Mouse (Mus musculus): ENCODE data around the gene Irf3.

DNA sequence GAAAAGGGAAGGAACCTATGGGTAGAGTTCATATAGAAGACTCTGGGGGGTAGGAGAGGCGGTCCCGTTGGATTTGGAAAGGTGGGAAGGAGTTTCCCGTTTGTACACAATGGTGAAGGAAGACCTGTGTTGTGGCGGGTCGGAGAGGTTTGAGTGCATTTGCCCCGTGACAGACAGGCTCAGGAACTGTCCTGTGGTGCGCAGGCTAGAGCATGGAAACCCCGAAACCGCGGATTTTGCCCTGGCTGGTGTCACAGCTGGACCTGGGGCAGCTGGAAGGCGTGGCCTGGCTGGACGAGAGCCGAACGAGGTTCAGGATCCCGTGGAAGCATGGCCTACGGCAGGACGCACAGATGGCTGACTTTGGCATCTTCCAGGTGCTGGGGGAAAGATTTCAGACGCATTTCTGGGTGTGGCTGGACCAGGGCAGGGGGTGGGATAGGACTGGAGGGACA lies 1.1 kb downstream of the Irf3 start, which contains the start of gene Bcl2l12:
- no peak for TF ChIP-seq NANOG (IDR thresholded peaks at IDR 0.05; ENCODE audit: borderline replicate concordance, low read length)
- no peak for TF ChIP-seq CTCF (conservative IDR thresholded peaks at IDR 0.05; ENCODE audit: low read length)
- no peak for TF ChIP-seq POU5F1 (IDR thresholded peaks at IDR 0.05; ENCODE audit: borderline replicate concordance, low read length)
